Mouse (Mus musculus) Patski (cell line): ENCODE results near the gene Fchsd2. TPM values are rescaled to one million over a fixed set of nuclear protein-coding genes. Genes with fewer than 3 reads are reported as not detected.

ENCODE experiments used
- ATAC-seq: fragments of 100-300 bp; one replicate; pipeline ENCODE4 v1.8.0; 2021
- CTCF ChIA-PET: fragments of 350-600 bp; sonication (Branson Sonifier 250); formaldehyde crosslinking; loops from one replicate; lab custom pipeline; 2022; ENCODE audit warnings: inconsistent platforms; lab: Charles Lee
- POLR2A ChIA-PET: fragments of 350-600 bp; sonication (Branson Sonifier 250); formaldehyde crosslinking; loops from one replicate; lab custom pipeline; 2022; ENCODE audit warnings: antibody characterized with exemption, inconsistent platforms; lab: Charles Lee
- DNase-seq: peaks from one replicate; pipeline ENCODE4 v3.0.0-alpha.2; 2011; ENCODE audit warnings: low read depth, low spot score
- H3K27me3 ChIP-seq: fragments of 371-371 bp; one replicate; pipeline ENCODE4 v1.5.1; 2021
- CTCF ChIP-seq: fragments of 100-300 bp; IDR thresholded peaks from one replicate; pipeline ENCODE4 v1.5.1; 2021
- in situ Hi-C: fragments of 300-500 bp; cut with MboI; formaldehyde crosslinking; loops from 3 replicates; pipeline ENCODE4 v1.11.1; 2018; ENCODE audit warnings: low pct_unique_long_range_greater_than_20kb, mixed read lengths
- polyA plus RNA-seq: library from polyadenylated mRNA; unstranded; gene quantifications from one replicate; pipeline ENCODE4 v1.2.3, GENCODE M21; 2021

Fchsd2 gene
- polyA plus RNA-seq, 1 experiment from 2014 or later, result 14.0 TPM

DNA sequence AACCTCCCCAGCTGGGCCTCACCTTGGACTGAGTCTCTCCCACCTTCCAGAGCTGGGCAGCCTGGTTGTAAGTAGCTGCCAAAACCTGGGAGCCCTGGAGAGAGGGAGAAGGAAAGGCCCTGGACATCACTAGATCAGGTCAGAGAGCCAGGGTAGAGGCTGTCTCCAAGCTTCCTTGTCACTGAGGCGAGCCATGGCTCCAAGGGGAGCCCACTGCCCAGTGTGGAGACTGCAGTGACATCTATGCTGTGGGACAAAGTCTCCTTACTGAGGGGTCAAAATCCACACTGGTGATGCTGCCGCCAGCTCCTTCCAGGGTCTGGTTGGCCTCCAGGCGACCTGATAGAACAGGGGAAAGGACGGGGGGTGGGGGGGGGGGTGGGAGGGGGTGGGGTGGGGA lies 199.4 kb downstream of the Fchsd2 start:
- TF ChIP-seq CTCF, result no peak
- ATAC-seq (no peak), DNase-seq (no peak)
- in situ Hi-C loops, result no loop called here
- POLR2A ChIA-PET, result interaction anchor here (1.4 kb wide), 1 partner anchor 10 kb away, joined by 4 read pairs; the partner anchor contains the start of gene Atg16l2
- CTCF ChIA-PET, result interaction anchor here (1.3 kb wide), 1 partner anchor 14 kb away, joined by 3 read pairs; no protein-coding TSS in a partner anchor
- H3K27me3 ChIP-seq, result no peaks in the 10 kb centered on the region

DNA sequence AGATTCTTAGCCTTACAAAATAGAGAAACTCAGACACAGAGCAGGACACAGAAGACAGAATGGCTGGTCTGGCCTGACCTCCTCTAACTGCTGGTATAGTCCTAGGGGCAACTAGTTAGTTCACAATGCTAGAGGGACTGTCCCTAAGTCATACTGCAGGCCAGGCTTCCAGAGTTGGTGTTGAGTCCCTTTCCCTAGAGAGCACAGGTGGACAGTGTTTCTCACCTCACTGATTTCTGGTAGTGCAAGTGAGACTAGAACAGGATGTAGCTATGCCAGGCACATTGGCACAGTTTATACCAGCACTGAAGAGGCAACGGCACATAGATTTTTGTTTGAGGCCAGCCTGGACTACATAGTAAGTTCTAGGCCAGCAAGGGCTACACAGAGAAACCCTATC lies 200.0 kb downstream of the Fchsd2 start:
- no peak for ATAC-seq
- in situ Hi-C loops, result no loop called here
- DNase-seq, result no peak
- TF ChIP-seq CTCF, result no peak
- ChIA-PET POLR2A (interaction anchor here (0.7 kb wide), 1 partner anchor 110 kb away, joined by 9 read pairs; no protein-coding TSS in a partner anchor), CTCF (no interaction called here)
- H3K27me3 ChIP-seq, result no peaks in the 10 kb centered on the region

- no peaks in the 10 kb centered on the region for H3K27me3 ChIP-seq
- TF ChIP-seq CTCF, result no peak
- CTCF ChIA-PET, result interaction anchor here (1.1 kb wide), 1 partner anchor 18 kb away, joined by 3 read pairs; no protein-coding TSS in a partner anchor
- in situ Hi-C loops, result no loop called here
- ATAC-seq (no peak), DNase-seq (no peak)
- POLR2A ChIA-PET, result interaction anchor here (0.7 kb wide), 1 partner anchor 110 kb away, joined by 9 read pairs; no protein-coding TSS in a partner anchor
Measured at GRCm38 (mm10) chr7:101293138-101293537, 200.5 kb downstream of the Fchsd2 start.

- POLR2A ChIA-PET, result no interaction called here
Measured at GRCm38 (mm10) chr7:101293611-101294010, 200.9 kb downstream of the Fchsd2 start.

GRCm38 (mm10) chr7:101295438-101295837 lies 202.8 kb downstream of the Fchsd2 start:
- in situ Hi-C loops, result no loop called here
- ChIA-PET CTCF (interaction anchor here (2.0 kb wide), 1 partner anchor 235 kb away, joined by 6 read pairs; no protein-coding TSS in a partner anchor), POLR2A (interaction anchor here (0.6 kb wide), 1 partner anchor 15 kb away, joined by 4 read pairs; no protein-coding TSS in a partner anchor)
- DNase-seq (no peak), ATAC-seq (no peak)
- no peak for TF ChIP-seq CTCF
- H3K27me3 ChIP-seq, result no peaks in the 10 kb centered on the region

More at GRCm38 (mm10) chr7:101293611-101294010, 200.9 kb downstream of the Fchsd2 start:
- H3K27me3 ChIP-seq, result no peaks in the 10 kb centered on the region
- ATAC-seq, result no peak
- no peak for TF ChIP-seq CTCF
- no peak for DNase-seq
- in situ Hi-C loops, result no loop called here
- CTCF ChIA-PET, result interaction anchor here (1.0 to 1.1 kb wide), 2 partner anchors 17 to 218 kb away, joined by 3 read pairs; no protein-coding TSS in a partner anchor

GRCm38 (mm10) chr7:101296252-101297022 lies 203.8 kb downstream of the Fchsd2 start:
- no peaks in the 10 kb centered on the region for H3K27me3 ChIP-seq
- no peak for TF ChIP-seq CTCF
- no peak for DNase-seq
- no peak for ATAC-seq
- CTCF ChIA-PET, result interaction anchor here (2.0 kb wide), 2 partner anchors 8 to 236 kb away, joined by 6 read pairs; no protein-coding TSS in a partner anchor
- in situ Hi-C loops, result no loop called here
- POLR2A ChIA-PET, result interaction anchor here (0.6 kb wide), 1 partner anchor 776 kb away, joined by 4 read pairs; no protein-coding TSS in a partner anchor

DNA sequence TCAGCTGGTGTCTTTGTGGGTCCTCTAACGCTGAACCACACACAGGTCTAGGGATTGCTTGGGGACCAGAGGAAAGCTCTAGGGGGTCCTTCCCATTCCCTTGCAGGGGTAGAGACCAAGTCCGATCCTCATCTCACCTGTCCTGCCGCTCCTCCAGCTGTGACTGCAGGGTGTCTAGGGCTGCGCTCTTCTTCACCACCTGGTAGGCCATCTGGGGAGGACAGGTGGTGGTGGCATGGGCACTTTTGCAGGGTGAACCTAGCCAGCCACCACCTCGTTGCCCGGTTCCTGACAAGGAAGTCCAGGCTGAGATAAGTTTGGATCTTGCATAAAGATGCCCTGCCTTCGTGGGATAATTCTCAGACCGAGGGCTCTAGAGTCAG lies 204.4 kb downstream of the Fchsd2 start:
- ChIA-PET POLR2A (no interaction called here), CTCF (interaction anchor here (2.0 kb wide), 2 partner anchors 8 to 236 kb away, joined by 6 read pairs; no protein-coding TSS in a partner anchor)
- no peaks in the 10 kb centered on the region for H3K27me3 ChIP-seq
- TF ChIP-seq CTCF, result no peak
- ATAC-seq (no peak), DNase-seq (no peak)
- in situ Hi-C loops, result no loop called here

GRCm38 (mm10) chr7:101298375-101298774 lies 205.7 kb downstream of the Fchsd2 start:
- ATAC-seq (no peak), DNase-seq (no peak)
- CTCF ChIA-PET, result interaction anchor here (0.9 to 2.0 kb wide), 2 partner anchors 10 to 13 kb away, joined by 3 to 6 read pairs; no protein-coding TSS in a partner anchor
- in situ Hi-C loops, result no loop called here
- no peak for TF ChIP-seq CTCF
- POLR2A ChIA-PET, result no interaction called here
- H3K27me3 ChIP-seq, result no peaks in the 10 kb centered on the region

- CTCF ChIA-PET, result interaction anchor here (1.1 to 2.8 kb wide), 2 partner anchors 10 to 13 kb away, joined by 3 to 18 read pairs; no protein-coding TSS in a partner anchor
- H3K27me3 ChIP-seq, result no peaks in the 10 kb centered on the region
- in situ Hi-C loops, result no loop called here
- ATAC-seq, result peak; percentile 58
- TF ChIP-seq CTCF, result no peak
- DNase-seq, result no peak
- POLR2A ChIA-PET, result interaction anchor here (0.6 to 1.5 kb wide), 5 partner anchors 10 to 337 kb away, joined by 3 to 4 read pairs (median 3); no protein-coding TSS in a partner anchor
Measured at GRCm38 (mm10) chr7:101301361-101301880, 208.8 kb downstream of the Fchsd2 start.

DNA sequence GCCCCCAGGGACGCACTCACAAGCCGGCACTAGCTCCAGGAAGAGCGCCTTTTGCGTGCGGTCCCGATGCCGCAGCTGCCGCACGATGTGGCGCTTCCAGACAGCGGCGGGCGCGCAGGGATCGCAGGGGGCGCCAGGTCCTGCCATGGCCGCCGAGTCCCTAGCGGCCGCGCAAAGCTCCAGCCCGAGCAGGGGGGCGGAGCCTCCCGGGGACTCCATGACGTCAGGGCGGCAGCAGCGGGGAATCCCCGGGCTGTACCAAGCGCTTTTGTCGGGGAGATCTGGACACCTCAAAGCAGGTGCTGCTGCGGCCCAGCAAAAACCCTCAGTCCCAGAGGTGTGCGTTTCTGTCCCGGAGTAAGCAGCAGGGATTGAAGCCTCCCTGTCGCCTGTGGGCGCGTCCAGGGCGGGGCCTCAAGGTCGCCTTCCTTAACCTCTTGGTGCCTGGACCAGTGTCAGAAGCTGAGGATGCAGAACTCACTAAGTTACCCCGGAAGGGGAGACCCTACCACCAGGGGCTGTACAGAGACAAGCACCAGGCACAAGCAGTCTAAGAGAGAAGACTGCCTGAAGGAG lies 209.3 kb downstream of the Fchsd2 start, which contains the start of gene Atg16l2:
TSS of gene Atg16l2 (minus strand) at position 371 of the 576 bp plus-strand sequence.
- POLR2A ChIA-PET, result interaction anchor here (0.6 to 1.5 kb wide), 8 partner anchors 9 to 338 kb away, joined by 3 to 4 read pairs (median 3); no protein-coding TSS in a partner anchor
- in situ Hi-C loops, result no loop called here
- no peaks in the 10 kb centered on the region for H3K27me3 ChIP-seq
- DNase-seq (peak; percentile 80), ATAC-seq (peak; percentile 90)
- no peak for TF ChIP-seq CTCF
- CTCF ChIA-PET, result interaction anchor here (1.0 to 2.8 kb wide), 4 partner anchors 9 to 68 kb away, joined by 3 to 18 read pairs (median 3); no protein-coding TSS in a partner anchor
